Comparison of ENCODE assay signal across 17 mouse cellular contexts in genomic region chr13:49283686-49284085, GRCm38 (mm10).
"Had no signal": no experiment of that assay in that cellular context is flagged by ENCODE, and none has a peak within 500 bp of the region (broad histone marks: within the 10 kb centered on the region; RNA-seq: fewer than 3 reads in every experiment).

No protein-coding gene starts in this region.

- H3K36me3 ChIP-seq: limb, embryonic 15.5 days; lung, embryonic 15.5 days had no signal

- H3K27me3 ChIP-seq: limb, embryonic 15.5 days; liver, embryonic 13.5 days; lung, embryonic 15.5 days; megakaryocyte, embryonic 14.5 days; midbrain, embryonic 15.5 days; neural tube, embryonic 12.5 days had no signal

- H3K9me3 ChIP-seq: limb, embryonic 15.5 days; liver, embryonic 13.5 days; lung, embryonic 15.5 days; midbrain, embryonic 15.5 days; neural tube, embryonic 12.5 days had no signal

- H3K4me1 ChIP-seq: limb, embryonic 15.5 days; liver, embryonic 13.5 days; lung, embryonic 15.5 days; midbrain, embryonic 15.5 days; neural tube, embryonic 12.5 days had no signal

- ATAC-seq: liver, postnatal 0 days; midbrain, embryonic 15.5 days had no signal

- H3K4me3 ChIP-seq: layer of hippocampus, adult 2 months; limb, embryonic 15.5 days; liver, embryonic 13.5 days; lung, embryonic 15.5 days; megakaryocyte, embryonic 14.5 days; midbrain, embryonic 15.5 days; neural tube, embryonic 12.5 days had no signal

- DNase-seq: kidney, adult 18-20 months; kidney, postnatal 10 days; kidney, postnatal 4 days; liver, embryonic 13.5 days; liver, postnatal 0 days; lung, postnatal 14 days; spleen, adult 18-20 months; thymus, adult 18-20 months; thymus, postnatal 25 days had no signal

- H3K4me2 ChIP-seq: limb, embryonic 15.5 days; liver, embryonic 13.5 days; lung, embryonic 15.5 days; midbrain, embryonic 11.5 days; midbrain, embryonic 15.5 days; neural tube, embryonic 12.5 days had no signal

- H3K27ac ChIP-seq: layer of hippocampus, adult 2 months; limb, embryonic 15.5 days; liver, embryonic 13.5 days; lung, embryonic 15.5 days; macrophage; midbrain, embryonic 15.5 days; neural tube, embryonic 12.5 days had no signal

- H3K9ac ChIP-seq: limb, embryonic 15.5 days; liver, embryonic 13.5 days; liver, postnatal 0 days; lung, embryonic 15.5 days; midbrain, embryonic 15.5 days; neural tube, embryonic 12.5 days had no signal
